Mouse (Mus musculus) hindbrain, postnatal 0 days (tissue): Measurements from ENCODE around the gene Gm20708. TPM values are rescaled to one million over a fixed set of nuclear protein-coding genes. Genes with fewer than 3 reads are reported as not detected.

Source experiments
- ATAC-seq: fragments of 200-750 bp; cut with Nextera tagmentation; 2 replicates; pipeline ENCODE4 v1.8.0; 2017; ENCODE audit warnings: mild to moderate bottlenecking, moderate TSS enrichment, moderate library complexity
- DNase-seq: peaks from one replicate; pipeline ENCODE4 v3.0.0-alpha.2; 2015; ENCODE audit warnings: low spot score
- H3K27ac ChIP-seq: fragments of 300-500 bp; sonication (generic); 2 replicates; pipeline ENCODE4 v1.5.1; 2014; ENCODE audit warnings: mild to moderate bottlenecking
- H3K27me3 ChIP-seq: fragments of 300-500 bp; sonication (generic); 2 replicates; pipeline ENCODE4 v1.6.1; 2014; ENCODE audit warnings: low read length, mixed read lengths; ENCODE audit not compliant: insufficient read depth
- H3K36me3 ChIP-seq: fragments of 300-500 bp; sonication (generic); 2 replicates; pipeline ENCODE4 v1.6.1; 2014; ENCODE audit warnings: low read length, mixed read lengths; ENCODE audit not compliant: insufficient read depth
- H3K4me1 ChIP-seq: fragments of 300-500 bp; sonication (generic); 2 replicates; pipeline ENCODE4 v1.6.1; 2014; ENCODE audit warnings: antibody characterized with exemption, low read length, mixed read lengths; ENCODE audit not compliant: insufficient read depth
- H3K4me2 ChIP-seq: fragments of 300-500 bp; sonication (generic); 2 replicates; pipeline ENCODE4 v1.6.1; 2014; ENCODE audit warnings: low read depth, mild to moderate bottlenecking, low read length, moderate library complexity, mixed read lengths
- H3K4me3 ChIP-seq: fragments of 300-500 bp; sonication (generic); 2 replicates; pipeline ENCODE4 v1.5.1; 2014; ENCODE audit warnings: low read length
- H3K9ac ChIP-seq: fragments of 300-500 bp; sonication (generic); replicated peaks from 2 replicates; pipeline ENCODE4 v1.6.1; 2014; ENCODE audit warnings: mild to moderate bottlenecking, low read length, moderate library complexity, mixed read lengths
- H3K9me3 ChIP-seq: fragments of 300-500 bp; sonication (generic); 2 replicates; pipeline ENCODE4 v1.6.1; 2016; ENCODE audit warnings: low read length, mixed read lengths
- CTCF ChIP-seq: IDR thresholded peaks from 2 replicates; pipeline ENCODE4 v1.5.1; 2016; ENCODE audit warnings: antibody characterized with exemption, control low read depth, low read depth
- WGBS: fragments of 180-500 bp; shearing (Covaris S2); extraction: QIAGEN DNeasy Blood & Tissue Kit; methylation state at CpG from one replicate; pipeline ENCODE4 v1.1.7; 2014; 5-methylcytosine and 5-hydroxymethylcytosine counted together
- polyA plus RNA-seq: library from polyadenylated mRNA; unstranded; fragments of >200 nt; fragmentation: Nextera tagmentation; extraction: Ambion mirVana; gene quantifications from 2 replicates; pipeline ENCODE4 v1.2.1, GENCODE M21; 2015
- total RNA-seq: library from RNA; depleted of rRNA; stranded (reverse); fragments of >200 nt; gene quantifications from 2 replicates; pipeline ENCODE4 v1.2.3, GENCODE M21; 2014

Gm20708 gene
- total and polyA plus RNA-seq, 2 experiments from 2014 or later = 1.4 TPM; not detected in 1

DNA sequence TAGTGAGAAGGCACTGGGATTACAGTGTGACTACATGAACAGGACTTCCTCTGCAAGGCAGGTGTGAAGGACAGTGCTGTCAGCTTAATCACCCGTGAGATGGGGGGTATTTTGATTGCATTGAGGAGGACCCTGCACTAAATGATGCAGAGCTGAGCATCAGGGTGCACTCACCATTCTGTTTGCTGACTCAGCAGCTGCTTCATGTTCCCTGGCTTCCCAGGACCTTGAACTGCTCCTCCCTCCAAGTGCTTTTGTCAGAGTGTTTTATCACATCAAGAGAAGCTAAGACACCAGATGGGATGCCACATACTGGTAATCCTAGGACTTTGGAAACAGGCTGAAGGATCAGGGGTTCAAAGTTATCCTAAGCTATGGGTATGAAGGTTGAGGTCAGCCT, 46.5 kb downstream of the Gm20708 start:
- Histone ChIP-seq H3K4me2 (no peak overlapping the region), H3K27me3 (no peaks in the 10 kb centered on the region), H3K4me3 (no peak overlapping the region), H3K36me3 (peaks cover 2% of the 10 kb centered on the region; the same call in 1 of the 2 replicates), H3K27ac (no peak overlapping the region), H3K4me1 (no peaks in the 10 kb centered on the region), H3K9ac (0 out of 2 replicates have a peak overlapping the region, but pooled peaks have one; percentile 9), H3K9me3 (no peaks in the 10 kb centered on the region)
- ATAC-seq (no peak), DNase-seq (no peak)
- 75% methylated on average over 1 of the region's 1 CpGs for WGBS
- no peak for TF ChIP-seq CTCF

DNA sequence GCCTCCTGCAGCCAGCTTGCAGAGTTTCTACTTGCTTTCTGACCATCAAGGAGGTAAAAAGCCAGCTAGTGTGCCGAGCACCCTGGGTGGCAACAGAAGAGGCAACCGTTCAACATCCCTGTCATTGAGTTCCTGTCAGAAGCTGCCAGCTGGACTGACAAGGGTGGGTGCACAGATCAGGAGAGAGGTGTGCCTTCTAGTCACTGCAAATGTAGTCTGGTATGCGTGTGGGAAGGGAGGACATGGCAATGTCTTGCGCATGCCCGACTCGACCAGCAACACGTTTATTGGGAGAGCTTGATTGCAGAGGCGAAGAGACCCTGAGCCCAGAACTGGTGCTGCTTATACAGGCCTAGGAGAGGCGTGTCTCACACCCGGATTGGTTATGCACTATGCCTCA, 48.0 kb downstream of the Gm20708 start:
- no peak for TF ChIP-seq CTCF
- Histone ChIP-seq H3K4me2 (no peak overlapping the region), H3K9ac (no peak overlapping the region), H3K9me3 (no peaks in the 10 kb centered on the region), H3K27me3 (no peaks in the 10 kb centered on the region), H3K4me1 (no peaks in the 10 kb centered on the region), H3K27ac (no peak overlapping the region), H3K36me3 (peaks cover 2% of the 10 kb centered on the region; the same call in 1 of the 2 replicates), H3K4me3 (no peak overlapping the region)
- DNase-seq (no peak), ATAC-seq (no peak)
- WGBS = 94% methylated on average over 10 of the region's 10 CpGs

DNA sequence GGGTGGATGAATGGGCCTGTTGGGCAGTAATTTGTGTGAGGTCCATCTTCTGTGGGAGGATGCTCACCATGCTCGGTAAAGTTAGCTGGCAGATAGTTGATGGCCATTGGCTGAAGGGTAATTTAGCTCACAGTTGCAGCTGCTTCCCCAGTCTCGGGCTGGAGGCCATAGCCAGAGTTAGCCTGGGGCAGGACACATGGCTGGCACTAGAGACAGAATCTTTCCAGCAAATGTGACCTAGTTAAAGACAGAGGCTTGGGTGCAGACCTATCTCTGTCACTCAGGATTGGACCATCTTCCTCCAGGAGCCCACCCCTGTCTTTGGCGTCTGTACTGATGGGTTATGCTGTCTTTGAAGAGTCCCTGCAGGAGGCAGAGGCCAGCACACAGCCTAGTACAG, 48.9 kb downstream of the Gm20708 start:
- Histone ChIP-seq H3K9ac (no peak overlapping the region), H3K4me1 (no peaks in the 10 kb centered on the region), H3K36me3 (peaks cover 2% of the 10 kb centered on the region; the same call in 1 of the 2 replicates), H3K4me2 (no peak overlapping the region), H3K27ac (no peak overlapping the region), H3K4me3 (no peak overlapping the region), H3K9me3 (no peaks in the 10 kb centered on the region), H3K27me3 (no peaks in the 10 kb centered on the region)
- TF ChIP-seq CTCF = no peak
- no peak for ATAC-seq
- DNase-seq = no peak
- 32% methylated on average over 3 of the region's 3 CpGs for WGBS

DNA sequence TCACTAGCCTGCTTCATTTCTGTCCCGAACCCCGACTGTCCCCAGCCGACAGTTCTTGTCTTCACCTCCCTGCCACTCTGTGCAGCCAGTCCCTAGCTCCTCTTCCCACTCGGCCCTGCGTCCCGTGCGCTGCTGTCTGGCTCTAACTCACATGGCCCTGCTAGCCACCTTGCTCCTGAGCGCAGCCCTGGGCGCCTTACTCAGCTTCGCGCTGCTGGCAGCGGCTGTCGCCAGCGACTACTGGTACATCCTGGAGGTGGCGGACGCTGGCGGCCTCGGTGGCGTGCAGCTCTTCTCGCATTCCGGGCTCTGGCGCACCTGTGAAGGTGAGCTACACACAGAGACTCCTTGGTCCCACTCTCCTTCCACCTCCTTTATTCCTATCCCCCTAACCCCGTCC, 51.1 kb downstream of the Gm20708 start, which contains the start of gene Tmem235:
TSS of gene Tmem235 (plus strand) at position 152 of the 400 bp plus-strand sequence.
- no peaks in the 10 kb centered on the region for H3K27me3 ChIP-seq
- no peak within 1 kb of the TSS for H3K4me3 ChIP-seq
- H3K9ac ChIP-seq = peak within 1 kb of the TSS; percentile 35; the same call in 1 of the 2 replicates
- ATAC-seq (no peak), DNase-seq (no peak)
- 0 out of 2 replicates have a peak within 1 kb of the TSS, but pooled peaks have one; percentile 10 for H3K4me2 ChIP-seq
- no peak within 1 kb of the TSS for H3K27ac ChIP-seq
- no peaks in the 10 kb centered on the region for H3K4me1 ChIP-seq
- TF ChIP-seq CTCF = no peak
- H3K36me3 ChIP-seq = peaks cover 2% of the 10 kb centered on the region; the same call in 1 of the 2 replicates
- 4% methylated on average over 23 of the region's 23 CpGs for WGBS
- H3K9me3 ChIP-seq = no peaks in the 10 kb centered on the region

DNA sequence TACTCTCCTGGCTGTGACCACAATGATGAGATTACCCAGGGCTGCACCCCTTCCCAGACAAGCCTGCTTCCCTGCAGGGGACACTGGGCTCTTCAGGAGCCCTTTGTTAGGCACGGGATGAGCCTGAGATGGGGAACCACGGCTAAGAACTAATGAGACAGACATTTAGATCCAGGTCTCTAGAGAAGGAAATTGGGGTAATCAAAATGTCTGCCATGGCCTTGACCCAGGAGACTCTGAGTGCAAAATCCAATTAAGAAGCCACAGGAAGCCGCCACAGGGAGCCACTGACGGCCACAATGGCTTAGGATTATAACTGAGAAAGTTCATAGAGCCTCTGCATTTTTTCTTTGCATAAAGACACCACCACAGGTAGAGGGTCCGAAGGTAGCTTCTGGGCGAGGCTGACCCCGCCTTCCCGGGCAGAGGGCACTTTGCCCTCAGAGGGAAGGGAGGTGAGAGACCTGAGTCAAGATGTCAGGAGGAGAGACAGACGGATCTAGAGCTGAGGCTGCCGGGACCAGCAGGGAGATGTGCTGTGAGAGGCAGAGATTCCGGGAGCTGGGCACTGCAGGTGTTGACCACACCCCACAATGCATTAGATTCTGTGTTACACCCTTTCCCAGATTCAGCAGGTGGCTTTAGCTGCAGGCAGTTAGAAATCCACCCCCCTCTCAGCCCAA, 53.8 kb downstream of the Gm20708 start:
- ATAC-seq = no peak
- H3K9ac ChIP-seq = no peak overlapping the region
- no peaks in the 10 kb centered on the region for H3K27me3 ChIP-seq
- H3K36me3 ChIP-seq = no peaks in the 10 kb centered on the region
- H3K9me3 ChIP-seq = no peaks in the 10 kb centered on the region
- DNase-seq = no peak
- TF ChIP-seq CTCF = no peak
- no peak overlapping the region for H3K4me2 ChIP-seq
- H3K27ac ChIP-seq = no peak overlapping the region
- no peaks in the 10 kb centered on the region; the same call in 1 of the 2 replicates for H3K4me1 ChIP-seq
- WGBS = 34% methylated on average over 11 of the region's 11 CpGs
- no peak overlapping the region for H3K4me3 ChIP-seq

DNA sequence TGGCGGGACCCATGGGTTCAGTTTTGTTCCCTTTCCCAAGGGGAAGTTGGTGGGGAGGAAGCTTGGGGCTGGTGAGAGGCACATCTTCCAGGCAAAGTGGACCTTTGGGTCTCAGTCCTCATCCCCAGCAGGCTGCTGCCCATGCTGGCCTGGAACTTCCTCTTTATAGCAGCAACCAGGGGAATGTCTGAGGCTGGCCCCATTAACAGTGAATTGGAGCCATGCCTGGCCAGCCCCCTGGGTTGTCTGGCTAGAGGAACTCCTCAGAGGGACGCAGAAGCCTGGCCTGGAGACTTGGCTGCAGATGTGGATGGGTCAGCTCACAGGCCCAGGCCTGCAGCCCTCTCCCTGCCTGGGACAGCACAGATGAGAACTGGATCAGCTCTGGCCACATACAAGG, 55.3 kb downstream of the Gm20708 start:
- Histone ChIP-seq H3K9ac (no peak overlapping the region), H3K4me1 (no peaks in the 10 kb centered on the region; the same call in 1 of the 2 replicates), H3K9me3 (no peaks in the 10 kb centered on the region), H3K27me3 (no peaks in the 10 kb centered on the region), H3K27ac (no peak overlapping the region), H3K36me3 (no peaks in the 10 kb centered on the region), H3K4me3 (no peak overlapping the region), H3K4me2 (no peak overlapping the region)
- no peak for DNase-seq
- WGBS = 54% methylated on average over 2 of the region's 2 CpGs
- ATAC-seq = no peak
- TF ChIP-seq CTCF = no peak

DNA sequence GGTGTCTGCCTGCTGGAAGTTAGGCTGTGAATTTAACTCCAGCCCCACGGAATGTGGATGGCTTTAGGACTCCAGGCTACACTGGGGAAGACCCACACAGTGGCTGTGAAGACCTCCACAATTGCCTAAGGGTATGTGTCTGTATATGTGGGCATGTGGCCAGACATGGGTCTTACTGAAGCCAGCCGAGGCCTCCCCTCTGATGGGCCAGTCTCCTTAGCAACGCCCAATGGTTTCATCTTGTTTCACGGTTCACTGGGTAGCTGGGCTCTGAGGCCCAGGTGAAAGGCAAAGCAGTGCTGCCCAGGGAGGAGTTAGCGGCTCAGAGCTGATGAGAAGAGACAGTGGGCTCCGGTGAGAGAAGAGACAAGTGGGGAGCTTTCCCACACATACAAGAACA, 56.5 kb downstream of the Gm20708 start:
- no peak overlapping the region for H3K27ac ChIP-seq

More for the DNA sequence above, 56.5 kb downstream of the Gm20708 start:
- ATAC-seq = peak; percentile 36; the same call in 1 of the 2 replicates
- no peak for TF ChIP-seq CTCF
- no peaks in the 10 kb centered on the region for H3K36me3 ChIP-seq
- H3K4me2 ChIP-seq = no peak overlapping the region
- H3K4me1 ChIP-seq = peaks cover 3% of the 10 kb centered on the region; the same call in 1 of the 2 replicates
- H3K4me3 ChIP-seq = no peak overlapping the region
- peak; percentile 67 for DNase-seq
- 11% methylated on average over 6 of the region's 6 CpGs for whole genome bisulfite sequencing
- no peak overlapping the region for H3K9ac ChIP-seq
- H3K9me3 ChIP-seq = no peaks in the 10 kb centered on the region
- H3K27me3 ChIP-seq = no peaks in the 10 kb centered on the region
